Mouse (Mus musculus): ENCODE measurements around the gene Bicdl1.
A peak's percentile ranks its signal among the peaks of the same experiment; 100 is the strongest.

The Bicdl1 gene

DNA sequence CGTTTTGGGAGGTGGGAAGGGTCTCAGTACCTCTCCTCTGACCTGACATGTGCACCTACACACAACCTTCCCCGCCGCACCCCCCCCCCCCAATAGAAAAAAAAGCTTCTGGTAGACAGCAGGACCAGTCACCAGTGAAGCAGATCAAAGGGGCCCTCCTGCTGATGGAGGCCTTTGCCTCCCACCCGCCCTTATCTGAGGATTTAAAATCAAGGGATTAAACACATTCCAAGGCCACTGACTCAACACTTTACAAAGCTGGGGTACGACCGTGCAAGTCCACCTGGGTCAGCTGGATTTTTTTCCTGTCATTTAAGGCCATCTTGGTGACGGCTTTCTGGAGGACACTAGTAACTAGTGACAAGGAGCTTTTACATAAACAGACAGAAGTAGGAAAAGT is 63.5 kb downstream of the Bicdl1 start:
- no peak for DNase-seq (ENCODE audit: low spot score in 2 of 2)

DNA sequence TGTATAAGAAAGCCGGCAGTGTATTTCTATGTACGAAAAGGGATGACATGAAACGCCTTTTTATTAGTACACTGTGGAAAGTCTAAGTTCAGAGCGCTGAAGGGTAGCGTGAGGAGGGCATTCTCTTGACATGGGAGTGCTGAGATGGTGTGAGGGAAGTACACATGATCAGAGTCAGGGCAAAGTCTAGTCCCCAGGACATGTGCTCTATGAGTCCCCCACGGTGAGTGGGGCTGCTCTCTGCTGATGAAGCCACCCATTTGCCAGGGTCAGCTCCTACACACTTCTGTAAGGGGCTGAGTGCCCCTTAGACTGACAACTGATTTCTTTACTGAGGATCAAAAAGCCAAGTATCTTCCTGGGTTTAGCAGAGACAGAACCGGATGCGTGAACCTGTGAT is 64.2 kb downstream of the Bicdl1 start:
- no peak for DNase-seq (ENCODE audit: low spot score in 2 of 2)

DNA sequence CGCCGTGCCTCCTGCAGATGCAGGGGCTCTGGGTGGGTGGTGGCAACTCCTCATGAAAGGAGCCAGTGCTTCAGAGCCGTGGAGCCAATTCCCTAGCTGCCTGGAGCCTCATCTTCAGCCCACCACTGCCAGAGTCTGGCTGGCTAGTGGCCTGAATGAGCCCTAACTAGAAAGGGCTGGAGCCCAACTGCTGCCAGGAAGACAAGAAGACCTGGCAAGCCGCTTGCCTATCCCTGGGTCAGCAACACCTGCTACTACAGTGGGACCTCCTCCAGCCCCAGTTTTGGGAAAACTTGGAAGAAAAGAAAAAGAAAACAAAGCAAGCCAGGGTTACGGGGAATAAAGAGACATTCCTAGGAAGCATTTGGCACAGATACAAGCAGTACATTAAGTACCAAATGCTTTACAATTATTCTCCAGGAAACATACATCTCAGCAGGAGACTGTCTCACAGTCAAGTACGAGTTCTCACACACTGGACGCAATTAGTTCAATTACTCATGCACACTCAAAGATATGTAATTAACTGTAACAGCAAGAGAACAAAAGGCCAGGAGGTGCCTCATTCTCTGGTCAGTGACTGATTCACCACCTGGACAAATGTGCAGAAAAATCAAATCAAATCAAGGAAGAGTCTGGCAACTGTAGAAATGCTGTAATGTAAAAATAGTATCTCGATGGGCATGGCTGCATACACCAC is 64.9 kb downstream of the Bicdl1 start:
- DNase-seq (ENCODE audit: low spot score in 2 of 2), result no peak

DNA sequence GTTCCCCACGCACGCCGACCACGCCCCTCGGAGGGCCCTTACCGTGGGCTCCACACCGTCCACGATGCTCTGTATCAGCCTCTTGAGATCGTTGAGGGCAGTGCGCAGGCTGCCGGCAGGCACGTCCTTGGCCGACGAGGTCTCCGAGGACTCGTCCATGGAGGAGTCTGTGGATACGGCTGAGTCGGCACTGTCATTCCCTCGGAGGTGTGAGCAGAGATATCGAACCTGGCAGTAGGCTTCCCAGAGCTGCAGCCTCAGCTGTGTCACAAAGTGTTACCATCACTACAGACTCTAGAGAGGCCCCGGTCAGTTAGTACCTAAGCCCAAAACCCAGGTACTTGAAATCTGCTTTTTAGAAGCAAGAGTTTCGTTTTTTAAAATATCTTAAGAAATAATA is 68.8 kb downstream of the Bicdl1 start:
- no peak for DNase-seq (ENCODE audit: low spot score in 2 of 2)

DNA sequence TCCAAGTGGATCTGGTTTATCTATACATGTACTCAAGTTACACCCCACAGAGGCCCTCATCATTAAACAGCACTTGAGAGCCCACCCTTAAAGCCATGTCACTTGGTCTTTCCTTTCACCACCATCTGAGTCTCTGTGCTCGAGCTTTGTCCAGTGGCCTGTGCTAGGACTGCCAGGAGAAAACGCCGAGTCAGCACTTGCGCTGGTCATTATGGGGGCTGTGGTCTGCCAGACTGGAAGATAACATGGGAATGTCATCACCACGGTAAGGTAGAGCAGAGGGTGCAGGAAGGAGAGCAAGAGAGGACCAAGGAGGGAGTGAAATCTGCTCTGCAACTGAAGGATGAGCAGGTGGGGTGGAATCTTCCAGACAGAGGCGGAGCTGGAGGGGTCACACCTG is 73.1 kb downstream of the Bicdl1 start:
- no peak for DNase-seq (ENCODE audit: low spot score in 2 of 2)

DNA sequence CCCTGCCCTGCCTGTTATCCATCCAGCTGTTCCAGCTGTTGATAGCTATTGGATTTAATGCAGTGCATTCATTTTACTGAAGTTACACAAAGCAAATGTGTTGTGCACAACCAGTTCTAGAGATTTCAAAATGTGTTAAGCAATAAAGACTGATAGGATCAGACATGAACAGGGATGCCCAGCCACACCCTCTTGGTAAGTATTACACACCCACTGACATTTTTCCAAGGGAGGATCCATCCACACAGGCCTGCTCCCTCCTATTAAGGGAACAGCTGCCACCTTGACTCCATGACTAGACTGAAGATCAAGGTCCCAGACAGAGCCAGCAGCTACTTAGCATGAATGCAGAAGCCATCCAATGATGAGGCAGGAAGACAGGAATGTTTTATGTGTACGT is 74.2 kb downstream of the Bicdl1 start:
- DNase-seq (ENCODE audit: low spot score in 2 of 2), result no peak

DNA sequence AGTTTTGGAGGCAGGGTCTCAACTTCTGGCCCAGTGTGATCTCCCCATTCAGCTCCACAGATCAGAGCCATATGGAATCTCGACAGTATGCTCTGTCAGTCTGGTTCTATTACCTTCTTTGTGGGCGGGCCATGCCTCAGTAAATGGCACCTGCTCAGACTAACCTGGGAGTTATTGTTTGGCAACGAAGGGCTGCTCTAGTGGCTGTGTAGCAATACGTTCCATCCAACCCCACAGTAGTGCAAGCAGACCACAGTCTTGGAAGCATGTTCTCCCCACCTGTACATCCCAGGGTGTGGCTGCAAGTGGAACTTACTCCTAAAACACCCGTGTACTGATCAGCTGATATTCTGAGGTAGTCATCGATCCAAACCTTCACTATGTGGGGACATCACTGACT is 74.7 kb downstream of the Bicdl1 start:
- DNase-seq (ENCODE audit: low spot score in 2 of 2), result no peak

DNA sequence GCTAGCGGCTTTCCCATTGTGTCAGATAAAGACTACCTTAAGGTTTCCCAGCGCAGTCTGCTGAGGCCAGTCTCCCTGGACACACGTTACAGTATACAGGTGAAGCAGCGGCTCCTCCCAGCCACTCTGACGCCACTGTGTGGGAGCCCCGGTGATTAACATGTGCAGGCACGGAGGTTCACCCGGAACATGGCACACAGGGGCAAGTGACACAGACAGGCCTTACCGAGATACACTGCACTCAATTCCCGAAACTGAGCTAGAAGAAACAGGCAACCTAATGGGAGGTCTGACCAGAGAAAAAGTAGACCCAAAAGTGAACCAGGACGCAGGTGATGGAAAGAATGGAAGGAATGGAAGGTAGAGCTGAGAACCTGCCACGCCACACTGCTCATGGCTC is 77.6 kb downstream of the Bicdl1 start:
- no peak for DNase-seq (ENCODE audit: low spot score in 2 of 2)

DNA sequence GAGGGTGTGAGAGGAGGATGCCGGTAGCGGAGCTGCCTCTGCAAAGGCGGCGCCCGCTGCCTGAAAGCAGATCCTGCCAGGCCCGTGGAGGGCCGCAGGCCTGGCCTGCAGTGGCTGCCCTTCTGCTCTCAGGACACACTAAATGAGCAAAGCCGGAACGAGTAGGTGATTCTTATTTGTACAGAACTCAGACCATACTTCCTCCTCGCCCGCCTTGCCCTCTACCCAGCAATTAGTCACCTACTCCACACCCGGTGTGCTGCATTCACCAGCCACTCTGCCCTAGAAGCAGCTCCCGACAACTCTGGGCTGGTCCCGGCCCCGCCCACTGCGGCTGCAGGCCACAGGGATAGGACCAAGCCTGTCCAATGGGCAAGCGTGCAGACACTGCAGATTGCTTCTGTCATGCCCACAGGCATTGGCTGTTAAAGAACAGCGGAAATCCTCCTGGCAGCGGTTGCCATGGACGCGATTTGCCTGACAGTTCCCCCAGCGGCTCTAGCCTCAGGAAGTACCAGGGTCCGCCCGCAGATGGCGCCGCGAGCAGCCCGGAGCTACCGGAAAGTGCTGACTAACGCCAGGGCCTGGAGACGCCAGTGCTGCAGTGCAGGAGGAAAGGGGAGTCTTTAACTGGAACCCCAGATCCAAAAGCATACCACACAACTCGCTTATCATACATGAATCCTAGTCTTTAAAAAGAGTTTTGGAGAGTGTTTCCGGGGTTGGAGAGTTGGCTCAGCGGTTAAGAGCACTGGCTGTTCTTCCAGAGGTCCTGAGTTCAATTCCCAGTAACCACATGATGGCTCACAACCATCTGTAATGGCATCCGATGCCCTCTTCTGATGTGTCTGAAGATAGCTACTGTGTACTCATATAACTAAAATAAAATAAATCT is 78.5 kb downstream of the Bicdl1 start:
- peak; percentile 100 for DNase-seq (ENCODE audit: low spot score in 2 of 2)

DNA sequence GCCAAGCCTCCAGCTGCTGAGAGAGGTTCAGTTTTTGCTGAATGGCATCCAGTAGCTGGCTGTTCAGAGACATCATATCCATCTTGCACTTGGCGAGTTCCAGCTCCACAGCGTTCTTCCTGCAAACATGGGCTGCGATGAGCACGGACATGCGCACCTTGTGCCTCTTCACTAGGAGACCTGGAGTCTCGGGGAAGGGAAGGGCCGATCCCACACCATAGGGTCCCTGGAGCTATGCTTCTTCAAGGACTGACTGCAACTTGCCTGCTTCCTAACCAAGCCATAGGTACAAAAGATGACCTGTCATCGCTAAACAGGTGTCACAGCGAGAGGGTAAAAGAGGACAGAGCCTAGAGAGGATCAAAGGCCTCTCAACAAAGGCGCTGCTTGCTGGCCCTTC is 79.6 kb downstream of the Bicdl1 start:
- no peak for DNase-seq (ENCODE audit: low spot score in 2 of 2)

DNA sequence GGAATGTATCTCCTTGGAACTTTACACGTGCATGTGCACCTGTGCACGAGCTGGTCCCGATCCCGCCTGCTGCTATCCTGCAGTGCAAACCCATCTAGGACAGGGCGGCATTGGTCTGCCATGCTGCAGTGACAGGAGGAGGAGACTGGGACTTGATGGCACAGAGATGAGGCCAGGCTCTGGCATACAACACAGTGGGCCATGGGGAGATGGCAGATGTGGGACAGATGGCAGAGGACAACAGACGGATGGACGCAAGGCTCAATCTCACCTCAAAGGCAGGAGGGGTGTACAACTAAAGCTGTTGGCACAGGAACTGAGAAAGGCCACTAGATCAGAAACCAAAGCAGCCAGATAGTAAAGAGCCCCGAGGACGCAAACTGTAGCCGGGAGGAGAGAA is 80.5 kb downstream of the Bicdl1 start:
- DNase-seq (ENCODE audit: low spot score in 2 of 2), result no peak

DNA sequence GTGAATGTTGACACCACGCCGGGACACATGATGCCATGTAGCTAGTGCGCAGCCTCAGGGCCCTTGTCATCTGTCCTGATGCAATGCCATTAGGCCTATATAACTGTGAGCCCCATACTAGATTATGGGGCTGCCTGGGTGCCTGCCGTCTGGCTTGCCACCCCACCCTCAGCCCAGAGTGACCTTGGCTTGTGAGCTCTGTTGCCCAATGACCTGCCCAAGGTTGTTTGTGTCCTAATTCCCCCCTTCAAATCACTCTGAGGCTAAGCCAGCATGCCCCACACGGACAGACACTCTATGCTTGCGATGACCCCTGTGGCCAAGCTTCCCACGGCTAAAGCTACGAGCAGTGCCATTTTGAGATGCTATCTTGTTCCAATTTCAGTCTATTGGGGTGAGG is 81.7 kb downstream of the Bicdl1 start:
- no peak for DNase-seq (ENCODE audit: low spot score in 2 of 2)

DNA sequence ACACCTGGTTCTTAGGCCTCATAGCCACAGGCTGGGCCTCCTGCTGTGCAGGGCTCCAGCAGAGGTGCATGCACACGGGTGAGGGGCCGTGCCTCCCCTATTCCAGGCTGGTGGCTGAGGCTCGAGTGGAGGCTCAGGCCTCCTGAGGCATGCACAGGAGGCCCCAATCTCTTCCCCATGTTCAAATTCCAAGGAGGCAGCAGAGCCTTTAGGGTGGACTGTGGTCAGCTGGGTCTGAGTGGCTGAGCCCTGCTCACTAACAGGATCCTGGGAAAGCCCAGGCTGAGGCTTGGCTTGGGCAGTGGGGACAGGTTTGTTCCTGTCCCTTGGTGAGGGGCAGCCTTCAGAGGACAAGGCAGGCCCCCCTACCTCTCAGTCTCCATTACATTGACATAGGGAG is 82.5 kb downstream of the Bicdl1 start:
- DNase-seq (ENCODE audit: low spot score in 2 of 2), result no peak

DNA sequence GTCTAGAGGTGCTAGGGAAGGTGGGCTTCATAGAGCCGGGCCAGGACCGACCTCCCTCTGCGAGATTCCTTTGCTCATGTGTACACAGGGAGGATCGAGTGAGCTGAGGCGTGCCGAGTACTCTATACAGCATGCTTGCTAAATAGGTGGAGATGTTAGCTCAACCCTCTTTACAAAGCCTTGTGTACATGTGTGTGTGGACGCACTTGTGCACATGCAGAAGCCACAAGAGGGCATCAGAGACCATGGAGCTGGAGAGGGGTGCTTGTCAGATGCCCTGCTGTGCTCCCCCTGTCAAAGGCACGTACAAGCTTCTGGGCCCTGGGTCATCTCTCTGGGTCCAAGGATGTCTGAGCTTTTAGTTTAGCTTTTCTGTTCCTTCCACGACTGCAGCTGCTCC is 87.2 kb downstream of the Bicdl1 start:
- no peak for DNase-seq (ENCODE audit: low spot score in 2 of 2)

DNA sequence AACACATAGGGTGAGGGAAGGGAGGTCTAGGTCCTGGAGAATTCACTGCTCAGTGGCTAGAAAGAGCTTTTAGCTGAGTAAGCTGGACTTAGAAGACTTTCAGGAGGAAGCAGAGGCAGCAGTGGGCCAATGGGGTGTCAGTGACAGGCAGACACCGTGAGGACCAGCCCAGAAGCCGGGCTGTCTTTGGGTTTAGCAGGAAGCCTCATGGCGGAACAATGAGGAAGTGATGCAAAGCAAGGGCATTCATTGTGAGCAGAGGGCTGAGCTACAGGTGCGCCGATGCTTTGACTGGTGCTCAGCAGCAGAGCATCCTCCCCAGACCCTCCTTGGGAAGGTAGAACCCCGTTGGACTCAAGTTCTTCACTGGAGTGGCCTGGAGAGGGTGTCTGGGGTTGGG is 95.9 kb downstream of the Bicdl1 start:
- DNase-seq (ENCODE audit: low spot score in 2 of 2), result no peak

DNA sequence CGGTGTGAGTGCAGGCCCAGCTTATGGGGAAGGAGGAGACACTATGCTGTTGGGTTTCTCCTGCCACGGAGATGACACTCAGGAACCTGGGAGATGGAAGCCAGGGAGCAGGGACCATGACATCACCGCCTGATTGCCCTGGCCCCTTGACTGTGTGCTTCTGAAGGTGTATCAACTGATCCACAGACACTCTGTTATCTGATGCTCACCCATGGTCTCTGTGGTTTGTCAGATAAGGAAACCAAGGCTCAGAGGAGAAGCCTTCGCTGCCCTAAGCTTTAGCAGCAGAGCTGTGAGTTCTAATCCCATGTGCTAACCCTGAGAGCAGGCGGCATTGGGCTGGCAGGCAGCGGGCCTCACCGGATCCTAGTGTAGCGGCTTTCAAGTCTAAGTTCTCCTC is 97.4 kb downstream of the Bicdl1 start:
- DNase-seq (ENCODE audit: low spot score in 2 of 2), result no peak

DNA sequence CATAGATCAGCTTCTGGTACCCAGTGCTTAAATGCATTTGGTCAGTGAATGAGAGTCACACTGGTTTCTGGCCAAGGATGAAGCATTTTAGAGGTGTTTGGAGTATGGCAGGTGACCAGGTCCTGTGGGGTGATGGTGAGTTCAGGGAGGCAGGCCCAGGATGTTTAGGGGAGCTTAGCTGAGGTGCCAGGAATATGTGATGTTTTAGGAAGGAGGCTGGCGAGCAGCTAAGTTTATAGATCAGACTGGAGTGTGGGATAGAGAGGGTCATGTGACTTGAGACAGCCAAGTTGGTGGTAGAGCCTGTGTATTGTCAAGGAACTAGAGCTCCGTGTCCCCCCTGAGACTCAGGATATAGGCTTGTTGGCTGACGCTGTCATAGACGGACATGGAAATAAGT is 98.4 kb downstream of the Bicdl1 start:
- no peak for DNase-seq (ENCODE audit: low spot score in 2 of 2)

DNA sequence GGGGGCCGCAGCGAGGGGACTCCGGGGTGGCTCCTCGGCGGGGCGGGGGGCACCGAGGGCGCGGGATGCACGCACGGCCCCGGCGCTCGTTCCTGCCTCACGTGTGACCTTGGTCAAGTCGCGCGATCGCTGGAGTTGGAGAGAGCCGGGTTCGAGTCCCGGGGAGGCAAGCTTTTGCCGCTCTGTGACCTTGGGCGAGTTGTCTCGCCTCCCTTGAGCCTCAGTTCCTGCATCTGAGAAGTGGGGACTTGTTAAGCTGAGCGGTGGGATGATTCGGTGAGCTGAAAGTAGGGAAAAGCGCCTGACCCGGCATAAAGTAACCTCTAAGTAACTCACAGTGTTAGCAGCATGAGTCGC is 99.1 kb downstream of the Bicdl1 start:
- no peak for DNase-seq (ENCODE audit: low spot score in 2 of 2)

DNA sequence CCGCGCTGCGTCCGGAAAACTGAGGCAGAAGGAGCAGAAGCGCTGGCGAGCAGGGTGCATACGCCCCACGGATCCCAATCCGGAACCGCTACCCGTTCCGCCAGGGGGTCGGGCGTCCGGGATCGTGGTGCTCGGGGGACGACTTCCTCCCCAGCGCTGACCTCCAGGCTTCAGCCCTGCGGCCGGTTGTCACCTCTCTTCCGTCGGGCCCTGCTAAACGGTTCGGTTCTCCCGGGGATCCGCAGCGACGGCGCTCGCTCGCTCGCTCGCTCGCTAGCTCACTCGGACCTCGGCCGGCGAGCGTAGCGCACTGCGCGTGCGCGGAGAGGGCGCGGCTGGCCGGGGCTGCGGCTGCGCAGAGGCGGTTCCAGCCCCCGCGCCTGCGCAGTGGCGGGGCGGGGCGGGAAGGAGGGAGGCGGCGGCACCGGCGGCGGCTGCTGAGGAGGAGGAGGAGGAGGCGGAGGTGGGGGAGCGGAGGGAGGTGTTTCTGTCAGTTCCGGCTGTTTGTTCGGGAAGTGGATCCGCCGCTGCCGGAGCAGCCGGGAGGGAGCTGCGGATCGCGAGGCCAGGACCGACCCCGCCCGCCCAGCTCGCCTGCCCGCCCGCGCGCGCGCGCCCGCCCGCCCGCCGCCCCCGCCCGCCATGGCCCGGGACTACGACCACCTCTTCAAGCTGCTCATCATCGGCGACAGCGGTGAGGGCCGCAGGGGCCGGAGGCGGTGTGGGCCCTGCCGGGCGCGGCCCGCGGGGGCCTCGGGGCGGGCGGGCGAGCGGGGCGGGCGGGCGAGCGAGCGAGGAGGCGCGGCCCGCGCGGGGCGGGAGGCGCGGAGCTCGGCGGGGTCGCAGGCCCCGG is 99.7 kb downstream of the Bicdl1 start, which contains the start of gene Rab35:
Rab35 (plus strand) TSS at position 404 of the 853 bp plus-strand sequence.
- peak; percentile 85 to 94 for DNase-seq (ENCODE audit: low spot score in 2 of 2)

DNA sequence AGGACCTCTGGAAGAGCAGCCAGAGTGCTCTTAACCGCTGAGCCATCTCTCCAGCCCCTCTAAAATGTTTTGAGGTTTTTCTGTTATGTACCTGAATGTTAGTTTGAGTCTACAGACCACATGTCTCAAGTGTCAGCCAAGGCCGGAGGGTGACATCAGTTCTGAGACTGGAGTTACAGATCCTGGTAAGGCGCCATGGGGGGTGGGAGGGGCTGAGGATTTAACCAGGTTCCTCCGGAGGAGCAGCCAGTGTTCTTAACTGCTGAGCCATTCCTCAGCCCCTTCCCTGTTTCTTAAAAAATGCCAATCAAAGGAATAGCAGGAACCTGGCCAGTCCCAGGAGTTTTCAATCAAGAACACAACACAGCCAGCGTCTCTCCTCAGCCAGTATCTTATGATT is 101.1 kb downstream of the Bicdl1 start:
- DNase-seq (ENCODE audit: low spot score in 2 of 2), result no peak

DNA sequence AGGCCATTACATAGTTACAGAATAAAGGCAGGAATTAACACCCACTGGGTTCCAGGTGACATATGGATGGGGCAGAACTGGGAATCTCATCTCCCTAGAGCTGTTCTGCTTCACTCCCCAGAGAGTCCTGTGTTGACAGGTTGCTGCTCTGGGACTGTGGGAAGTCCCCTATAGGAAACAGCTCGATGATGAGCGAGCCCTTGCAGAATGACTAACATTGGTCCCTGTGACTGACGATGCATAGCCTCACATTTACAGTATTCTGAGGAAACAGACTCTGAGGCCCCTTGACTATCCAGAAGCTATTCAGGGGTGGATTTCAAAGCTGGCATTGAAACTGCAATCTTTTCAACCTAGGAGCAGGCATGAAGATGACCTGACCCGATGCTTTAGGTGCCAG is 101.7 kb downstream of the Bicdl1 start:
- DNase-seq (ENCODE audit: low spot score in 2 of 2), result no peak

DNA sequence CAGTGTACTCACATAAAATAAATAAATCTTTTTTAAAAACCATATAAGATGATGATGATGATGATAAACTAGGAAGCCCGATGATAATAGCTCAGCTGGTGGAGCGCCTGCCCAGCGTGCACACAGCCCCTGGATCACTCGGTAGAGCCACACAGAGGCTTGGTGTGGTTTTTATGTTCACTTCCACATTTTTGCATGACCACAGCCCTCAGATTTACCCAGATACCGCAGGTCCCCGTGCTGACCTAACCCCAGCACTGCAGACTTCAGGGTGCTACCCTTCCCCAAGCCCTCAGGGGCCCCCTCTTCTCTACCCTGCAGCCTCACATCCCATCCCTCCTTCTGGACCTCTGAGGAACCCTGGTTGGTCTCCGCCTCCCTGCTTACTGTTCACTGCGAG is 103.3 kb downstream of the Bicdl1 start:
- no peak for DNase-seq (ENCODE audit: low spot score in 2 of 2)
